Mouse (Mus musculus) bone marrow macrophage, adult 2 months (primary cell): ENCODE data around the gene Stac.

ENCODE experiments used
- CTCF ChIP-seq: IDR thresholded peaks from 2 replicates; pipeline ENCODE4 v1.5.1; 2012; ENCODE audit warnings: low read depth, mild to moderate bottlenecking, low read length, moderate library complexity
- POLR2A ChIP-seq: IDR thresholded peaks from 2 replicates; pipeline ENCODE4 v1.6.1; 2012; ENCODE audit warnings: mild to moderate bottlenecking, low read depth, low read length, borderline replicate concordance

GRCm38 (mm10) chr9:111573836-111574235, 116.3 kb downstream of the Stac start:
- TF ChIP-seq CTCF (no peak), POLR2A (no peak)
